Comparison of ENCODE assay signal across 10 mouse cellular contexts in the genomic region with DNA sequence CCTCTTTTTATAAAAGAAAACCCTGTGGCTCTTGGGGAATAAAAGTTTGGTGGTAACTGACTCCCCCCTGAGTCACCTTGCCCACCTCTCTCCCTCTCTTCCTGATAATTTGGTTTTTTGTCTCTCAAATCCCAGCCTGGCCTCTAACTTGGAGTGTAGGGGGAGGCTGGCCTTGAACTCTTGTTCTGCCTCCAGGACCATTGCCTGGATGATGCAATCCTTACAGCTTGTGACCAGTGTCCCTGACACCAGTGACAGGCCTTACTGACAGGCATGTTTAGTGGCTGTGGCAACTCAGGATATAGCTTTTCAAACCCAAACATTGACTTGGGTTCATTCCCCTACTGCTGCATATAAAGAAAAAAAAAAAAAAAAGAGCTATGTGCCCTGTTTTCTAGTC. TPM values are rescaled to one million over a fixed set of nuclear protein-coding genes. Genes with fewer than 3 reads are reported as not detected.
DNase-seq lines count a peak whose midpoint lies in the region; ATAC-seq lines count a peak whose summit lies in the region.
"Had no signal": no experiment of that assay in that cellular context is flagged by ENCODE, and none has a peak within 500 bp of the region (broad histone marks: within the 10 kb centered on the region; RNA-seq: fewer than 3 reads in every experiment).

No protein-coding gene starts in this region.

- no peak overlapping the region for H3K4me2 ChIP-seq in heart, embryonic 16.5 days (ENCODE audit: low read depth, low read length)
- no peak overlapping the region for H3K4me2 ChIP-seq in neural tube, embryonic 12.5 days (replicated peaks)
- no peak overlapping the region for H3K4me2 ChIP-seq in hindbrain, embryonic 14.5 days (replicated peaks)

- H3K27ac ChIP-seq in heart, embryonic 16.5 days (ENCODE audit: low read length), result peak overlapping the region; percentile 88
- H3K27ac ChIP-seq in neural tube, embryonic 12.5 days, result 0 out of 2 replicates have a peak overlapping the region, but pooled peaks have one; percentile 3
- H3K27ac ChIP-seq in hindbrain, embryonic 14.5 days, result peak overlapping the region; percentile 23; the same call in 1 of the 2 replicates

- H3K9me3 ChIP-seq in heart, embryonic 16.5 days (replicated peaks; ENCODE audit: control insufficient read depth, low read length), result no peaks in the 10 kb centered on the region
- no peaks in the 10 kb centered on the region for H3K9me3 ChIP-seq in neural tube, embryonic 12.5 days
- no peaks in the 10 kb centered on the region for H3K9me3 ChIP-seq in hindbrain, embryonic 14.5 days (ENCODE audit: control insufficient read depth, low read length)
- H3K9me3 ChIP-seq: megakaryocyte, embryonic 14.5 days had no signal

- H3K36me3 ChIP-seq in heart, embryonic 16.5 days (ENCODE audit: control insufficient read depth, insufficient read depth), result peaks cover 19% of the 10 kb centered on the region
- H3K36me3 ChIP-seq in neural tube, embryonic 12.5 days, result peaks cover 23% of the 10 kb centered on the region
- H3K36me3 ChIP-seq in hindbrain, embryonic 14.5 days (replicated peaks; ENCODE audit: control insufficient read depth, insufficient read depth), result peaks cover 16% of the 10 kb centered on the region

- peaks cover 47% of the 10 kb centered on the region for H3K4me1 ChIP-seq in heart, embryonic 16.5 days (ENCODE audit: control insufficient read depth, insufficient read depth, low read length)
- H3K4me1 ChIP-seq in neural tube, embryonic 12.5 days, result peaks cover 62% of the 10 kb centered on the region
- peaks cover 10% of the 10 kb centered on the region; the same call in 1 of the 2 replicates for H3K4me1 ChIP-seq in hindbrain, embryonic 14.5 days (replicated peaks; ENCODE audit: control insufficient read depth, insufficient read depth, low read length)

- no peak for ATAC-seq in heart, embryonic 16.5 days (replicated peaks; ENCODE audit: extremely low read depth, insufficient read depth, low FRiP score)
- ATAC-seq in neural tube, embryonic 12.5 days (ENCODE audit: low FRiP score, low read depth), result no peak
- no peak for ATAC-seq in hindbrain, embryonic 14.5 days (ENCODE audit: low FRiP score)

- H3K27me3 ChIP-seq in heart, embryonic 16.5 days (ENCODE audit: control insufficient read depth, insufficient read depth, low read length), result no peaks in the 10 kb centered on the region
- H3K27me3 ChIP-seq in neural tube, embryonic 12.5 days (replicated peaks), result no peaks in the 10 kb centered on the region
- no peaks in the 10 kb centered on the region for H3K27me3 ChIP-seq in hindbrain, embryonic 14.5 days (ENCODE audit: control insufficient read depth, insufficient read depth, low read length)
- H3K27me3 ChIP-seq: megakaryocyte, embryonic 14.5 days had no signal

- no peak for DNase-seq in heart, adult 18-20 months
- no peak for DNase-seq in neural tube, embryonic 10.5 days (ENCODE audit: extremely low spot score, low spot score)
- DNase-seq in hindbrain, embryonic 14.5 days (ENCODE audit: low spot score), result no peak
- DNase-seq in left cerebral cortex, adult 8-10 months (ENCODE audit: low spot score in 2 of 2), result no peak
- no peak for DNase-seq in cerebellum, postnatal 10 days

- H3K9ac ChIP-seq in heart, embryonic 16.5 days (ENCODE audit: low read length), result 0 out of 2 replicates have a peak overlapping the region, but pooled peaks have one; percentile 21
- H3K9ac ChIP-seq in neural tube, embryonic 12.5 days, result peak overlapping the region; percentile 33; the same call in 1 of the 2 replicates
- no peak overlapping the region for H3K9ac ChIP-seq in hindbrain, embryonic 14.5 days

- H3K4me3 ChIP-seq in heart, embryonic 16.5 days (ENCODE audit: low read length), result no peak overlapping the region
- no peak overlapping the region for H3K4me3 ChIP-seq in neural tube, embryonic 12.5 days
- H3K4me3 ChIP-seq in hindbrain, embryonic 14.5 days (replicated peaks; ENCODE audit: low read length), result no peak overlapping the region
- H3K4me3 ChIP-seq: megakaryocyte, embryonic 14.5 days had no signal

RNA-seq across cellular contexts. Expression of a gene that starts 13.4 kb away (rescaled TPM):
- polyA plus RNA-seq in heart, embryonic 16.5 days (2015; fragmentation: Nextera tagmentation; extraction: Ambion mirVana), result 35.5 and 36.7 TPM in 2 replicates
- 10 to 100 TPM; 40.5 to 41.1 TPM for total RNA-seq in heart, adult 18-20 months (2021)
- polyA plus RNA-seq in neural tube, embryonic 12.5 days (2016; fragmentation: Nextera tagmentation; extraction: Ambion mirVana), result 181 and 188 TPM in 2 replicates
- polyA plus RNA-seq in hindbrain, embryonic 14.5 days (2014; fragmentation: Nextera tagmentation; extraction: Ambion mirVana), result 74.0 and 89.3 TPM in 2 replicates
- 10 to 100 TPM; 11.2 to 17.0 (median 13.4) TPM for total RNA-seq in left cerebral cortex, adult 8-10 months (2022)

RNA-seq across cellular contexts. Expression of a gene that starts 14.5 kb away (rescaled TPM):
- polyA plus RNA-seq in heart, embryonic 16.5 days (2015; fragmentation: Nextera tagmentation; extraction: Ambion mirVana), result 1.2 and 1.6 TPM in 2 replicates
- total RNA-seq in heart, adult 18-20 months (2021), result 1 to 10 TPM; 1.4 to 2.0 TPM
- polyA plus RNA-seq in neural tube, embryonic 12.5 days (2016; fragmentation: Nextera tagmentation; extraction: Ambion mirVana), result 0.14 TPM in 1 of 2 replicates, not detected in the other
- 0.14 and 0.28 TPM in 2 replicates for polyA plus RNA-seq in hindbrain, embryonic 14.5 days (2014; fragmentation: Nextera tagmentation; extraction: Ambion mirVana)
- total RNA-seq in left cerebral cortex, adult 8-10 months (2022), result not detected
- total RNA-seq: left cerebral cortex, postnatal 25 days had no signal
- polyA plus RNA-seq: forebrain, embryonic 11.5 days had no signal

RNA-seq across cellular contexts. Expression of a gene that starts 26.3 kb away (rescaled TPM):
- polyA plus RNA-seq in heart, embryonic 16.5 days (2015; fragmentation: Nextera tagmentation; extraction: Ambion mirVana), result 252 and 258 TPM in 2 replicates
- total RNA-seq in heart, adult 18-20 months (2021), result 10 to 100 TPM; 66.7 to 73.1 TPM
- 264 and 277 TPM in 2 replicates for polyA plus RNA-seq in neural tube, embryonic 12.5 days (2016; fragmentation: Nextera tagmentation; extraction: Ambion mirVana)
- 180 and 197 TPM in 2 replicates for polyA plus RNA-seq in hindbrain, embryonic 14.5 days (2014; fragmentation: Nextera tagmentation; extraction: Ambion mirVana)
- total RNA-seq in left cerebral cortex, adult 8-10 months (2022), result 10 to 100 TPM; 61.5 to 65.0 (median 63.0) TPM

RNA-seq across cellular contexts. Expression of a gene that starts 30.8 kb away (rescaled TPM):
- 1.8 and 2.3 TPM in 2 replicates for polyA plus RNA-seq in heart, embryonic 16.5 days (2015; fragmentation: Nextera tagmentation; extraction: Ambion mirVana)
- total RNA-seq in heart, adult 18-20 months (2021), result 1 to 10 TPM; 1.6 to 2.5 TPM
- polyA plus RNA-seq in neural tube, embryonic 12.5 days (2016; fragmentation: Nextera tagmentation; extraction: Ambion mirVana), result 0.68 and 1.3 TPM in 2 replicates
- polyA plus RNA-seq in hindbrain, embryonic 14.5 days (2014; fragmentation: Nextera tagmentation; extraction: Ambion mirVana), result 0.98 and 1.6 TPM in 2 replicates
- 1 to 10 TPM in 1 of 4 experiments, under 1 TPM in 3; 0.55 to 1.3 (median 0.87) TPM for total RNA-seq in left cerebral cortex, adult 8-10 months (2022)

RNA-seq across cellular contexts. Expression of a gene that starts 38.1 kb away (rescaled TPM):
- polyA plus RNA-seq in heart, embryonic 16.5 days (2015; fragmentation: Nextera tagmentation; extraction: Ambion mirVana), result 68.4 and 69.5 TPM in 2 replicates
- 10 to 100 TPM; 29.9 to 35.7 TPM for total RNA-seq in heart, adult 18-20 months (2021)
- 139 and 144 TPM in 2 replicates for polyA plus RNA-seq in neural tube, embryonic 12.5 days (2016; fragmentation: Nextera tagmentation; extraction: Ambion mirVana)
- polyA plus RNA-seq in hindbrain, embryonic 14.5 days (2014; fragmentation: Nextera tagmentation; extraction: Ambion mirVana), result 165 and 173 TPM in 2 replicates
- total RNA-seq in left cerebral cortex, adult 8-10 months (2022), result 100 to 1,000 TPM; 211 to 248 (median 234) TPM

Comparison
In these comparisons a context has a peak if more than half of its experiments do, and no peak if none do; other contexts are left out.
1. H3K27ac ChIP-seq: peak in every context shown above with its lines; median percentile 88 in heart, embryonic 16.5 days; 23 in hindbrain, embryonic 14.5 days; 3 in neural tube, embryonic 12.5 days.